Mouse (Mus musculus) inflammation-experienced regulatory T-cells, adult 16 weeks (primary cell): Measurements from ENCODE around the gene Art5. TPM values are rescaled to one million over a fixed set of nuclear protein-coding genes. Genes with fewer than 3 reads are reported as not detected.

Source experiments
- polyA plus RNA-seq: library from polyadenylated mRNA; unstranded; fragments of 100-300 nt; shearing (Covaris generic); gene quantifications from one replicate; pipeline ENCODE4 v1.2.1, GENCODE M21; 2017

Gene Art5
- 1.4 TPM for polyA plus RNA-seq

DNA sequence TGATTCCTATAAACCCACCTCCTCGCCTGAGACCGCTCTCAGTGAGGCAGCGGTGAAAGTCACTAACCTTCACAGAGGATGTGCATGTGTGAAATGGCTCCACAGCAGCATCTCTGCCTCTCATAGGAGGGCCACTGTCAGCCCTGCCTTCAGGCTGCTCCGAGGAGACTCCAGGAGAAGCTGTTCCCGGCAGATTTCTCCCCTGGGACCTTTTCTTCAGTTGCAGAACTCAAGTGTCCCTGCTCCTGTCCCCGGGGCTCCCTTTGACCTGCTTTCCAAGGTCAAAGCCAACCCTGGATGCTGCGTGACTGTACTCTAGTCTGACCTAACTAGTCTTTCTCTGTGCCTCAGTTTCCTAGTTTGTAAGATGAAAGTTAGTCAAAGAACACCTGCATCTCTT is at the start of gene Art5:
Gene Art5 (minus strand): TSS at position 319 of the 400 bp plus-strand sequence.

GRCm38 (mm10) chr7:102116579-102117331 is 7.5 kb upstream of the Art5 start, which contains the start of gene Chrna10:
Chrna10 (minus strand) TSS chr7:102116828.

GRCm38 (mm10) chr7:102101487-102101886 is 7.8 kb downstream of the Art5 start, which contains the start of gene Art1:
Art1 (plus strand) TSS chr7:102101743.

GRCm38 (mm10) chr7:102082816-102083215 is 26.5 kb downstream of the Art5 start, which contains the start of gene Trpc2:
Trpc2 (plus strand) TSS chr7:102083116.

GRCm38 (mm10) chr7:102065046-102065891 is 44.0 kb downstream of the Art5 start, which contains the start of the genes Rnf121, Xndc1 and Xntrpc:
Rnf121 (minus strand) TSS chr7:102065469.
Xndc1 (plus strand) TSS chr7:102065511.
Xntrpc (plus strand) TSS chr7:102065713.

Other genes starting within 250 kb of the Art5 start
- 43.1 TPM for gene Anapc15, start 245.8 kb downstream of the Art5 start, polyA plus RNA-seq
- not detected for gene Folr1, start 238.7 kb downstream of the Art5 start, polyA plus RNA-seq
- gene Lamtor1, start 203.6 kb downstream of the Art5 start, polyA plus RNA-seq = 152 TPM
- 0.83 TPM for gene Tomt, start 203.1 kb downstream of the Art5 start, polyA plus RNA-seq
- gene Lrrc51, start 175.6 kb downstream of the Art5 start, polyA plus RNA-seq = 4.7 TPM
- gene Numa1, start 175.4 kb downstream of the Art5 start, polyA plus RNA-seq = 255 TPM
- 5.4 TPM for gene Il18bp, start 90.8 kb downstream of the Art5 start, polyA plus RNA-seq
- 27.4 TPM for gene Rnf121, start 44.0 kb downstream of the Art5 start, polyA plus RNA-seq
- 28.8 TPM for gene Xndc1, start 44.0 kb downstream of the Art5 start, polyA plus RNA-seq
- gene Xntrpc, start 43.8 kb downstream of the Art5 start, polyA plus RNA-seq = 1.5 TPM
- 0.15 TPM for gene Trpc2, start 26.4 kb downstream of the Art5 start, polyA plus RNA-seq
- not detected for gene Art1, start 7.7 kb downstream of the Art5 start, polyA plus RNA-seq
- not detected for gene Chrna10, start 7.3 kb upstream of the Art5 start, polyA plus RNA-seq
- 34.6 TPM for gene Nup98, start 100.7 kb upstream of the Art5 start, polyA plus RNA-seq
- 52.9 TPM for gene Pgap2, start 100.7 kb upstream of the Art5 start, polyA plus RNA-seq
- gene Rhog, start 146.6 kb upstream of the Art5 start, polyA plus RNA-seq = 303 TPM
- gene Stim1, start 158.3 kb upstream of the Art5 start, polyA plus RNA-seq = 104 TPM